Mouse (Mus musculus) cerebellum, adult 2 months (tissue): ENCODE data around the gene Kng2. TPM values are rescaled to one million over a fixed set of nuclear protein-coding genes. Genes with fewer than 3 reads are reported as not detected.
"Not testable (repeated sequence)": the region's sequence is repeated elsewhere in the genome, so short reads cannot be mapped to it uniquely, and the experiment has no call there.

Experiments
- DNase-seq, 2 experiments: peaks; one replicate each; pipeline ENCODE4 v3.0.0; 2021
- H3K27ac ChIP-seq: fragments of 200-500 bp; 2 replicates; pipeline ENCODE4 v1.5.1; 2012; ENCODE audit warnings: low read length, control low read depth, inconsistent platforms; ENCODE audit not compliant: insufficient read depth
- H3K27me3 ChIP-seq: fragments of 200-500 bp; 2 replicates; pipeline ENCODE4 v1.6.1; 2012; ENCODE audit warnings: inconsistent platforms, mild to moderate bottlenecking, low read length, moderate library complexity; ENCODE audit not compliant: control insufficient read depth, insufficient read depth
- H3K4me1 ChIP-seq: fragments of 200-500 bp; 2 replicates; pipeline ENCODE4 v1.6.1; 2011; ENCODE audit warnings: low read length; ENCODE audit not compliant: control insufficient read depth, insufficient read depth
- H3K4me3 ChIP-seq: fragments of 200-500 bp; replicated peaks from 2 replicates; pipeline ENCODE3; 2011; ENCODE audit warnings: mild to moderate bottlenecking, low read depth, low read length, control low read depth; ENCODE audit not compliant: insufficient read depth
- CTCF ChIP-seq: fragments of 200-500 bp; IDR thresholded peaks from 2 replicates; pipeline ENCODE4 v1.5.1; 2011; ENCODE audit warnings: low read depth, mild to moderate bottlenecking, control low read depth, low read length, moderate library complexity, borderline replicate concordance; ENCODE audit not compliant: insufficient read depth
- POLR2A ChIP-seq: fragments of 200-500 bp; IDR thresholded peaks from 2 replicates; pipeline ENCODE4 v1.6.1; 2011; ENCODE audit warnings: low read length, control low read depth, borderline replicate concordance; ENCODE audit not compliant: insufficient read depth
- WGBS: fragments of 180-500 bp; shearing (Covaris S2); methylation state at CpG from one replicate; pipeline ENCODE4 v1.1.7; 2018; 5-methylcytosine and 5-hydroxymethylcytosine counted together
- polyA plus RNA-seq: library from polyadenylated mRNA; depleted of rRNA; stranded (reverse); fragments of >200 nt; gene quantifications from 2 replicates; pipeline ENCODE4 v1.2.3, GENCODE M21; 2012

Kng2 gene
- polyA plus RNA-seq, 1 experiment = not detected

DNA sequence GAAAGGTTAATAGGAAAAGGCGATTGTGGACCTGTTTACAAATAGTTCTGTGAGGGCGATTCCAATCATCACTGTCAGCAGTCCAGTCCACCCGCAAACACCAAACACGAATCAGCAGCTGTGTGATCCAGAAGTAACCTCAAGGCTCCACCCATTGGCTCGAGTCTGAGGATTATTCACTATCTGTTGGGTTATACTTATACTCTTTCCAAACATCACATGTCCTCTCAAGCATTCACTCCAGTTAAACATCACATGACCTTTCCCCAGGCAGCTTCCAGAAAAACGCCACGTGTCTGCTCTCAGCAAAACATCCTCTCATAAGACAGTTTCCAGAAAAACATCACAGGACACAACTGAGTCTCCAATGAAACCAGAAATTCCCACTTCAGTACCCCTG is 8.5 kb upstream of the Kng2 start:
- no peak for TF ChIP-seq POLR2A
- no peak for TF ChIP-seq CTCF
- Histone ChIP-seq H3K27me3 (no peaks in the 10 kb centered on the region), H3K27ac (no peak overlapping the region), H3K4me3 (no peak overlapping the region), H3K4me1 (no peaks in the 10 kb centered on the region)
- no peak for DNase-seq
- 77% methylated on average over 7 of the region's 7 CpGs for WGBS

DNA sequence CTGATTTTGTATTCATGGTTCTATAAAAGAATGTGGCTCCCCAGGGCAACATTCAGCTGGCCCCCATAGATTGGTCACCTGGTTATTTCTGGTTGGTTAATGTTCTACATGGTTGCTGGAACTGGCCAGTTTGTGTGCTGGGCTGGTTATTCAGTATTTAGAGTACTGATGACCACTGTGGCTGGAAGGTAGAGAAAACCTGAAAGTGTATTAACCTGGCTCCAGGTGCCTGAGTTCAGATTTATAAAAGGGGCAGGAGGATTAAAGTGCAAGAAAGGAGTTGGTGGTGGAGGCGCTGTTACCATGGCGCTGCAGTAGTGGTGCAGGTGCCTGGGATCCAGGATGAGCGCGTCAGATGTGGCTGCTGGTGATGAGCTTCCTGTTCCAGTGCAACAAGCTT is 4.4 kb upstream of the Kng2 start:
- no peaks in the 10 kb centered on the region for H3K27me3 ChIP-seq
- no peak for DNase-seq
- H3K4me3 ChIP-seq = no peak overlapping the region
- no peaks in the 10 kb centered on the region for H3K4me1 ChIP-seq
- 93% methylated on average over 4 of the region's 4 CpGs for WGBS
- H3K27ac ChIP-seq = no peak overlapping the region
- TF ChIP-seq POLR2A (no peak), CTCF (no peak)

DNA sequence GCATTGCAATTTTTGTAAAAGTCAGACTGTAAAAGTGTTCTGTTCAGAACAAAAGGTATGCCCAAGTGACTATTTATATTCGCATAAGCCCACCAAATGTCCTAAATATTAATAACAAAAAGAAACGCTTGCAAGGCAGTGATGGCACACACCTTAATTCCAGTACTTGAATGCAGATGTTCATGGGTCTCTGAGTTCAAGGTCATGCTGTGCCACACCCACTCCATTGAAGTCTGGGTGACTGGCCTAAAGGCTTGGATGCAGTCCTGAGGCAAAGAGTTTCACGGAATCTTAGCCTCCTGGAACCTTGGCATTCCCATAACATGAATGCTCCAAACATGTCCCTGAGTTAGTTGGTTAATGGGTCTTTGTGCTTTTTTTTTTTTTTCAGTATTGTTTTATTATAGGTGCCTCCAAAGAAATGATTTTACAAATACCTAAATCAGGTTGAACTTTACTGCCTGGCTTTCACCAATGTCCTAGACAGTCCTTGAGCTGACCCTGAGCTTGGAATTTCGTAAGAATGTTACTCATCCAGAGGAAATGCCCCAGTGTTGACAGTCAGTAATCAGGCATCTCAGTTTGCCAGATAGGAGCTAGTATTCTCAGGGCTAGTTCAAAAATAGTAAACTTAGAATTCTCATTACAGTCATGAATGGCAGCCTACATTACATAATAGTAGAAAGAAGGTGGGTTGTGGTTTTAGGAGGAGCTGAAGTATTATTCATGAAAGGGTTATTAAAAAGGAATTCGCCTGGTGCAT is 1.6 kb upstream of the Kng2 start:
- TF ChIP-seq POLR2A (no peak), CTCF (no peak)
- DNase-seq = no peak
- no peak overlapping the region for H3K27ac ChIP-seq
- H3K4me3 ChIP-seq = no peak overlapping the region
- no peaks in the 10 kb centered on the region for H3K27me3 ChIP-seq
- no peaks in the 10 kb centered on the region for H3K4me1 ChIP-seq
- WGBS = 87% methylated on average over 5 of the region's 5 CpGs

DNA sequence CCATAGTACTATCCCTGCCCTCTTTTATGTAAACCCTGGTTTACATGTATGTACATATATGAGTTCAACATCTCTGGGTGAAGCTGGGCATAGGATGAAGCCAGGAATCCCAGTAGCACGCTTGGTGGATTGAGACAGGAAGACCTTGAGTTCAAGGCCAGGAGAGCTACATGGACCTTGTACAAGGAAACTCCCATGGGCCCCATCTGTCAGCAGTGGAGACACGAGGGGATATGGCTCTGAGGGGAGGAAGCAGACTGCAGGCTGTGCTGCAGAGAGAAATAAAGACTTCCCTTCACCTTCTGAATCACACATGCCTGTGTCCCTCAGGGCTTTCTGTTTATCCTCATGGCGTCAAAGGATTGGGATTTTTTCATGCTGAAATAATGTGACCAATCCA is 1.9 kb downstream of the Kng2 start:
- not testable (repeated sequence) for H3K27ac ChIP-seq, H3K4me1 ChIP-seq, H3K27me3 ChIP-seq, H3K4me3 ChIP-seq, DNase-seq
- 39% methylated on average over 3 of the region's 3 CpGs for WGBS

DNA sequence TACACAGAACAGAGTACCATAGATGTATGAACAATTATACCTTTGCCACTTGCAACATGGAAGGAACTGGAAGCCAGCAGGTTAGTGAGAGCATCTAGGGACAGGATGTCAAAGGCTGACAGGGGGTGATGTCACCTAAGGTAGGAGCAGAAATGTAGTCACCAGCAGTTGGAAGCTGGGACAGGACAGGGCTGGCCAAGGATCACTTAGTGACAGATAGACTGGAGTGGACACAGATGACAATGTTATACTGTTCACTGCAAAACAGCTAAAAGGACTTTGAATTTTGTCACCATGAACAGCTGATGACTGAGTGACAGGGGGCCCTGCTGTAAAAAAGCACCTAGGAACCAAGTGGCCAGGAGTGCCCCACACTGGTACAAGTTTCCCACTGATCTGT is 2.7 kb downstream of the Kng2 start:
- no peak for DNase-seq
- H3K4me3 ChIP-seq = no peak overlapping the region
- no peak overlapping the region for H3K27ac ChIP-seq
- H3K4me1 ChIP-seq = no peaks in the 10 kb centered on the region
- TF ChIP-seq POLR2A (no peak), CTCF (no peak)
- H3K27me3 ChIP-seq = no peaks in the 10 kb centered on the region

DNA sequence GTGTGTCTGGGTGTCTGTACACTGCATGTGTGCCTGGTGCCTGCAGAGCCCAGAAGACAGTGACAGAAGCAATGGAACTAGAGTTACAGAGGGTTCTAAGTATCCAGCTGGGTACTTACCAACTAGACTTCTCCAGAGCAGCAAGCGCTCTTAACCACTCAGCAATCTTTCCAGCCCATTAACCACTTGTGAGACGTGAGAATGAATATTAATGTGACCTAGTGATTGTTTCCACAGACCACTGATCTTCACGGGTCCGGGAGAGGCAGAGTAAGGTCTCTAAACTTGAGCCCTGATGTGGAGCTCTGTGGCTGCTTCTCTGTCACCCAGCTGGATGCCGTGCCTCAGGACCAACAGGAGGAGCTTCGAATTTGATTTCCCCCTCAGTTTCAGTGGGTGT is 4.2 kb downstream of the Kng2 start:
- 25% methylated on average over 6 of the region's 6 CpGs for WGBS
- H3K4me1 ChIP-seq = no peaks in the 10 kb centered on the region
- TF ChIP-seq POLR2A = no peak
- no peak for TF ChIP-seq CTCF

DNA sequence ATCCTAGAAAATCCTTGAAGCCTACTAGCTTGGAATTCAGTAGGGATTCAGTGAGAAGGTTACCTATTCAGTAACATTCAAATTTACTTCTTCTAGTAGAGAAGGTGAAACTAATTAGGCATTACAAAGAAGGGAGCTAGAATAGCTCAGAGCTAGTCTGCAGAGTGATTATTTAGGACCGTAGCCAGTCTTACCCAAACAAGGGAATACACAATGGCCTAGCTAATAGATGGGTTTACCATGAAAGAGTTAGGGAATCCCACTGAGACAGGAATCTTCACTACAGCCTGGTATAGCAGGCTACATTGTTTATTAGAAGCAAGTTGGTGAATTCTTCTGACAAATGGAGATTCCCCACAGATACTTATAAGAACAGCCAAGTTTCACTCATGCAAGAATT is 8.7 kb downstream of the Kng2 start:
- H3K4me3 ChIP-seq, H3K27me3 ChIP-seq, H3K27ac ChIP-seq, H3K4me1 ChIP-seq, DNase-seq: not testable (repeated sequence)
- 41% methylated on average over 1 of the region's 1 CpGs for WGBS

More for the DNA sequence above, 4.2 kb downstream of the Kng2 start:
- H3K4me3 ChIP-seq = no peak overlapping the region
- no peak for DNase-seq
- H3K27me3 ChIP-seq = no peaks in the 10 kb centered on the region
- no peak overlapping the region for H3K27ac ChIP-seq

DNA sequence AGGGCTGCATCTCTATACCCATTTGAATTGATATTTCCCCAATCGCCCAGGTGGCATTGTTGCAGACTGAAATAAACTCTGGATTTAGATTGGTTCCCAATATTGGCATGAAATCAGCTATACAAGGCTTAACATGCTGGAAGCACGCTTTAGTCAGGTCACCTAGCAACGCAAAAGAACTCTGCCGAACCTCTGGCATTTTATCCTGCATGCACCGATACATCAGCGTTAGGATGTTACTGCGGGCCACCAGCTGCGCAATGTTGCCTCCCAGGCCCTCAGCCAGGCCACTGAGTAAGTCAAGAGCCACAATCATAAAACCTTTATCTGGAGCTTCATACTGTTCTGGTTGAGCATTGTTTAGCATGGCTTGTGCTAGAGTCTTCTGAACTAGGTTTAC is 14.6 kb downstream of the Kng2 start:
- H3K27ac ChIP-seq, DNase-seq, H3K27me3 ChIP-seq, H3K4me1 ChIP-seq, H3K4me3 ChIP-seq: not testable (repeated sequence)
- WGBS = 13% methylated on average over 8 of the region's 8 CpGs

DNA sequence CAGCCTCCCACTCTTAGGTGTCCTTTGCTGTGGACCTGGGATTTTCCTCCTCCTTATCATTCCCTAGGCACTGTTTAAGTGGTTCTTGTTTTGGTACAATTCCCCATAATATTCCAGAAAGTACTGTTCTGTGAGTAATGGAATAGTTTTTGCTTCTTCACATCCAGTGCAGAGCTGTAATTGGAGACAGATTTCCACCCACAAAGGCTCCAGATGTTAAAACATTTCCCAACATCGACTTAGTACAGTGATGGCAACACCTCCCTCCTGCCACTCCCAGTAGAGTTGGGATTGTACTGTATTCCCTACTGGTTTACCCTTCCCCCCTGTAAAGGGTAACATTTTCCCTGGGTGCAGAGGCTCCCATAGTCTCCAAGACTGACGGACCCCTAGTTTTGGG is 15.5 kb downstream of the Kng2 start:
- H3K27ac ChIP-seq, DNase-seq, H3K4me1 ChIP-seq, H3K4me3 ChIP-seq, H3K27me3 ChIP-seq: not testable (repeated sequence)
- 79% methylated on average over 2 of the region's 2 CpGs for WGBS

DNA sequence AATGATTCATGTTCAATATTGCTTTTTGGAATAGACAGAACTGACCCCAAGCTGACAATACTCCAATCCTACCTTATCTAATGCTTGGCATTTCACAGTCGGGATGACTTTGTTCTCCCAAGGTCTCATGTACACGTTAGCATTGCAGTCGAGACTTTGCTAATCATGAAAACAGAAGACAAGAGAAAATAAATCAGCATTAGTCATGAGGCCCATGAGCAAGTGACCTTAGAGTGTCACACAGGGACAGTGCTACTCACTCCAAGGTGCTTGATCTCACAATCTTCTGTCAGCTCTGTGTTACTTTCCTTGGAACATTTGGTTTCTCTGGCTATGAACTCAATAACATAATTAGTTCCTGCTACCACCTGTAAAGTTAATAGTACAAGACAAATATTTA is 32.3 kb downstream of the Kng2 start:
- H3K27ac ChIP-seq, H3K4me1 ChIP-seq, DNase-seq, H3K27me3 ChIP-seq, H3K4me3 ChIP-seq: not testable (repeated sequence)
- 85% methylated on average over 3 of the region's 3 CpGs for WGBS
